Mouse (Mus musculus) megakaryocyte, adult 5-6 weeks (primary cell): Measurements from ENCODE around the gene Ifi211. TPM values are rescaled to one million over a fixed set of nuclear protein-coding genes. Genes with fewer than 3 reads are reported as not detected.
"Not testable (repeated sequence)": the region's sequence is repeated elsewhere in the genome, so short reads cannot be mapped to it uniquely, and the experiment has no call there.

Experiments
- ATAC-seq: 2 replicates; pipeline ENCODE4 v1.8.0; 2016; ENCODE audit warnings: mild to moderate bottlenecking, inconsistent platforms; ENCODE audit not compliant: poor library complexity, severe bottlenecking
- total RNA-seq, 2 experiments: library from RNA; stranded (forward) in 1 of 2; stranded (reverse) in 1 of 2; fragments of 153-499, 151-499 nt in 1 of 2; fragments of 221-1000, 200-1000 nt in 1 of 2; gene quantifications; 2 replicates each; pipeline versions ENCODE4 v1.2.3 to v1.2.4; 2015 to 2017

Gene Ifi211
- total RNA-seq, 2 experiments from 2014 or later, result 182 to 254 TPM

GRCm38 (mm10) chr1:173880004-173880666, 32.7 kb downstream of the Ifi211 start:
- peak; percentile 54 for ATAC-seq

GRCm38 (mm10) chr1:173879225-173879987, 33.4 kb downstream of the Ifi211 start:
- peak; percentile 51 for ATAC-seq

- peak; percentile 20 for ATAC-seq
These were observed 34.6 kb downstream of the Ifi211 start for GRCm38 (mm10) chr1:173878264-173878663.

DNA sequence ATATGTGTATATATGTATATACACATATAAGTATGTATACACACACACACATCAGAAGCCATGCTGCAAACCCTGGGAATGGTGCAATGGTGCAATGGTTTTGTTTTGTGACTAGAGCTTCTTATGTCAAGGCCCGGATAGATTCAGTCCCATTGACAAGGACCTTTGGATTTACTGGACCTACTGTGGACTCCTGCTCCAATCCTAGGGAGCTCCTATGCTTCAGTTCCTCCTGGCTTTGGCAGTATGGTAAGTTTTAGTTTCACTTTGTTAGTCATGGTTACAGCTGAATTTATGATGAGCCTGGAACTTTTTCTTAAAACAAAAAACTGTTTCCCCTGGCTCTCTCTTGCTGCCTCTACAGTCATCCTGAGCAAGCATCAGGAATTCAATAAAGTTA, 35.7 kb downstream of the Ifi211 start:
- peak; percentile 17; the same call in 1 of the 2 replicates for ATAC-seq

- not testable (repeated sequence) for ATAC-seq
These were observed 44.3 kb downstream of the Ifi211 start for GRCm38 (mm10) chr1:173868586-173868985.

DNA sequence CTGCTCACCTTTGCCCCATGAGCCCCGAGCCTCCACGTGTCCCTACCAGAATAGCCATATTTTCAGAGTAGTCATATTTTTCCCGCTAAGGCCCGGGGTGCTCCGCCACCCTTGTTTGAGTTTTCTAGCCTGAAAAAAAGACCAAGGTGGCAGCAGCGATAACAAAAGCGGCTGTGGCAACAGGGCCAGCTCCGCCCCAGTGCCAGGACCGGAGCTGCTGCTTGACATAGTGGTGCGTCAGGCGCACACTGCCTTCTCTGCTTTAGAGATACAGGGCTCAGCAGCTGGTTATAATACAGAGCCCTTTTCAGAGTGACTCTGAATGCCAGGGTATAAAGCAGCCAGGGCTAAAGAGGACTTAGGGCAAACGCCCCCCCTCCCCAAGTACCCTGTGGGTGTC, 46.3 kb downstream of the Ifi211 start:
- no peak for ATAC-seq

DNA sequence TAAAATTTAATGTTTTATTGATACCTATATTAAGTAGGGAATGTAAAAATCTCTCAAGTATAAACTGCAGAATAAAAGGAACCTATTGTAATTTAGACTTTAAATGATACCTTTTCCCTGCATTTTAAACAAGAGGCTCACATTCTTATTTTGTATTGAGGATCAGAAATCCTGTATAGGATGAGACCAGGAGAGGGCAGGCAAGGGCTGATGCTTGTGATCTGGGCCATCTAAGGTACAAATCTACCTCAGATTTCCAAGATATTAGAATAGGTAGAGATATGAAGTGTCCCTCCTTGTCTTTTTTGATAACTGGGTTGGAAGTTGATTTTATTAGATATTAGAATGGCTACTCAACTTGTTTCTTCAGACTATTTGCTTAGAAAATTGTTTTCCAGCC, 59.1 kb downstream of the Ifi211 start:
- ATAC-seq, result peak; percentile 62

- ATAC-seq, result peak; percentile 15; the same call in 1 of the 2 replicates
These were observed 60.0 kb downstream of the Ifi211 start for GRCm38 (mm10) chr1:173852853-173853252.

Other genes starting within 250 kb of the Ifi211 start
- 3.0 and 6.5 TPM in 2 replicates for gene Ifi208, start 239.4 kb downstream of the Ifi211 start, total RNA-seq (2015)
- 2.3 and 2.4 TPM in 2 replicates for gene Ifi208, start 239.4 kb downstream of the Ifi211 start, total RNA-seq (2017)
- gene Ifi207, start 171.3 kb downstream of the Ifi211 start, total RNA-seq (2015), result 162 and 188 TPM in 2 replicates
- gene Ifi207, start 171.3 kb downstream of the Ifi211 start, total RNA-seq (2017), result 66.9 and 70.4 TPM in 2 replicates
- 135 and 165 TPM in 2 replicates for gene Ifi204, start 146.1 kb downstream of the Ifi211 start, total RNA-seq (2015)
- gene Ifi204, start 146.1 kb downstream of the Ifi211 start, total RNA-seq (2017), result 256 and 281 TPM in 2 replicates
- gene Mndal, start 29.4 kb upstream of the Ifi211 start, total RNA-seq (2015), result 360 and 361 TPM in 2 replicates
- gene Mndal, start 29.4 kb upstream of the Ifi211 start, total RNA-seq (2017), result 254 and 258 TPM in 2 replicates
- gene Ifi203, start 29.6 kb upstream of the Ifi211 start, total RNA-seq (2015), result 263 and 285 TPM in 2 replicates
- 122 and 154 TPM in 2 replicates for gene Ifi203, start 29.6 kb upstream of the Ifi211 start, total RNA-seq (2017)
- not detected in 2 replicates for gene Ifi202b, start 69.7 kb upstream of the Ifi211 start, total RNA-seq (2015)
- gene Ifi202b, start 69.7 kb upstream of the Ifi211 start, total RNA-seq (2017), result not detected in 2 replicates
- gene Ifi205, start 118.8 kb upstream of the Ifi211 start, total RNA-seq (2015), result 33.5 and 35.2 TPM in 2 replicates
- gene Ifi205, start 118.8 kb upstream of the Ifi211 start, total RNA-seq (2017), result 25.3 and 27.3 TPM in 2 replicates
- 0.51 and 0.73 TPM in 2 replicates for gene Olfr433, start 127.7 kb upstream of the Ifi211 start, total RNA-seq (2015)
- 0.22 and 0.49 TPM in 2 replicates for gene Olfr433, start 127.7 kb upstream of the Ifi211 start, total RNA-seq (2017)
- gene Olfr432, start 136.2 kb upstream of the Ifi211 start, total RNA-seq (2015), result 0.30 and 0.71 TPM in 2 replicates
- gene Olfr432, start 136.2 kb upstream of the Ifi211 start, total RNA-seq (2017), result 0.29 TPM in 1 of 2 replicates, not detected in the other
- not detected in 2 replicates for gene Olfr430, start 153.6 kb upstream of the Ifi211 start, total RNA-seq (2015)
- not detected in 2 replicates for gene Olfr430, start 153.6 kb upstream of the Ifi211 start, total RNA-seq (2017)
- not detected in 2 replicates for gene Olfr429, start 171.3 kb upstream of the Ifi211 start, total RNA-seq (2015)
- not detected in 2 replicates for gene Olfr429, start 171.3 kb upstream of the Ifi211 start, total RNA-seq (2017)
- not detected in 2 replicates for gene Olfr427, start 183.8 kb upstream of the Ifi211 start, total RNA-seq (2015)
- not detected in 2 replicates for gene Olfr427, start 183.8 kb upstream of the Ifi211 start, total RNA-seq (2017)
- gene Olfr231, start 208.1 kb upstream of the Ifi211 start, total RNA-seq (2015), result not detected in 2 replicates
- gene Olfr231, start 208.1 kb upstream of the Ifi211 start, total RNA-seq (2017), result not detected in 2 replicates
- not detected in 2 replicates for gene Olfr424, start 218.5 kb upstream of the Ifi211 start, total RNA-seq (2015)
- not detected in 2 replicates for gene Olfr424, start 218.5 kb upstream of the Ifi211 start, total RNA-seq (2017)
- gene Olfr420, start 242.6 kb upstream of the Ifi211 start, total RNA-seq (2015), result not detected in 2 replicates
- not detected in 2 replicates for gene Olfr420, start 242.6 kb upstream of the Ifi211 start, total RNA-seq (2017)